Mouse (Mus musculus): Measurements from ENCODE around the gene AA986860.

- TF ChIP-seq CTCF (IDR thresholded peaks at IDR 0.05; ENCODE audit: low read depth, low read length), result no peak
- no peak for TF ChIP-seq GATA2 (IDR thresholded peaks at IDR 0.05; ENCODE audit: borderline replicate concordance, low read depth, low read length)
These were observed 3.7 kb upstream of the AA986860 start for GRCm38 (mm10) chr1:130728070-130728469.
